In genomic region chrX:13070206-13070572, GRCm38 (mm10) we compare ENCODE assay signal across 8 mouse cellular contexts. TPM values are rescaled to one million over a fixed set of nuclear protein-coding genes. Genes with fewer than 3 reads are reported as not detected.
A peak's percentile ranks its signal among the peaks of the same experiment; 100 is the strongest.
DNase-seq lines count a peak whose midpoint lies in the region; ATAC-seq and TF ChIP-seq lines count a peak whose summit lies in the region.

No protein-coding gene starts in this region.

- H3K36me3 ChIP-seq in kidney, embryonic 15.5 days, result no peaks in the 10 kb centered on the region
- no peaks in the 10 kb centered on the region for H3K36me3 ChIP-seq in hindbrain, embryonic 11.5 days (ENCODE audit: control insufficient read depth, insufficient read depth, low read length)
- H3K36me3 ChIP-seq in midbrain, embryonic 13.5 days, result no peaks in the 10 kb centered on the region

- H3K27ac ChIP-seq in kidney, embryonic 15.5 days, result peak overlapping the region; percentile 96
- H3K27ac ChIP-seq in bone marrow macrophage, adult 2 months (ENCODE audit: insufficient read depth, low read depth, low read length), result no peak overlapping the region; the same call in 1 of the 2 replicates
- peak overlapping the region; percentile 95 for H3K27ac ChIP-seq in hindbrain, embryonic 11.5 days (ENCODE audit: low read depth, low read length)
- H3K27ac ChIP-seq in midbrain, embryonic 13.5 days, result peak overlapping the region; percentile 96

- 0 out of 2 replicates have a peak overlapping the region, but pooled peaks have one; percentile 50 for H3K9ac ChIP-seq in kidney, embryonic 15.5 days
- H3K9ac ChIP-seq in hindbrain, embryonic 11.5 days (ENCODE audit: low read depth, low read length), result peak overlapping the region; percentile 41; the same call in 1 of the 2 replicates
- H3K9ac ChIP-seq in midbrain, embryonic 13.5 days (replicated peaks), result peak overlapping the region; percentile 51; the same call in 1 of the 2 replicates

- no peak for TF ChIP-seq POLR2A in bone marrow macrophage, adult 2 months (IDR thresholded peaks at IDR 0.05; ENCODE audit: borderline replicate concordance, low read depth, low read length)

- no peaks in the 10 kb centered on the region for H3K9me3 ChIP-seq in kidney, embryonic 15.5 days (replicated peaks)
- H3K9me3 ChIP-seq in hindbrain, embryonic 11.5 days (ENCODE audit: control insufficient read depth, low read length), result no peaks in the 10 kb centered on the region
- no peaks in the 10 kb centered on the region for H3K9me3 ChIP-seq in midbrain, embryonic 13.5 days

- no peak for TF ChIP-seq CTCF in bone marrow macrophage, adult 2 months (IDR thresholded peaks at IDR 0.05; ENCODE audit: low read depth, low read length)

- 0 out of 2 replicates have a peak, but pooled peaks cover 2% of the 10 kb centered on the region for H3K4me1 ChIP-seq in kidney, embryonic 15.5 days
- H3K4me1 ChIP-seq in bone marrow macrophage, adult 2 months (ENCODE audit: control insufficient read depth, insufficient read depth, low read length), result 0 out of 2 replicates have a peak, but pooled peaks cover 2% of the 10 kb centered on the region
- no peaks in the 10 kb centered on the region for H3K4me1 ChIP-seq in hindbrain, embryonic 11.5 days (replicated peaks; ENCODE audit: control insufficient read depth, insufficient read depth, low read length)
- peaks cover 7% of the 10 kb centered on the region; the same call in 1 of the 2 replicates for H3K4me1 ChIP-seq in midbrain, embryonic 13.5 days (replicated peaks)

- DNase-seq in kidney, postnatal 25 days, result no peak
- no peak for DNase-seq in hindbrain, embryonic 11.5 days (ENCODE audit: low spot score)
- no peak for DNase-seq in T-cell, adult 2 months (ENCODE audit: low spot score)
- no peak for DNase-seq in gastrocnemius, postnatal 4 days (ENCODE audit: low spot score in 2 of 2)

- 28% methylated on average over 8 of the region's 8 CpGs for WGBS in kidney, embryonic 15.5 days
- WGBS in hindbrain, embryonic 11.5 days, result 29% methylated on average over 8 of the region's 8 CpGs
- 42% methylated on average over 8 of the region's 8 CpGs for WGBS in midbrain, embryonic 13.5 days

- H3K27me3 ChIP-seq in kidney, embryonic 15.5 days, result peaks cover 22% of the 10 kb centered on the region
- H3K27me3 ChIP-seq in hindbrain, embryonic 11.5 days (ENCODE audit: control insufficient read depth, insufficient read depth, low read length), result peaks cover 8% of the 10 kb centered on the region; the same call in 1 of the 2 replicates
- H3K27me3 ChIP-seq in midbrain, embryonic 13.5 days, result no peaks in the 10 kb centered on the region

- peak overlapping the region; percentile 72 for H3K4me3 ChIP-seq in kidney, embryonic 15.5 days (replicated peaks)
- peak overlapping the region; percentile 86 for H3K4me3 ChIP-seq in bone marrow macrophage, adult 2 months (ENCODE audit: insufficient read depth, low read length)
- peak overlapping the region; percentile 71 for H3K4me3 ChIP-seq in hindbrain, embryonic 11.5 days (ENCODE audit: low read depth, low read length)
- peak overlapping the region; percentile 75 for H3K4me3 ChIP-seq in midbrain, embryonic 13.5 days (replicated peaks)

- H3K4me2 ChIP-seq in kidney, embryonic 15.5 days, result peak overlapping the region; percentile 54
- H3K4me2 ChIP-seq in hindbrain, embryonic 11.5 days (replicated peaks; ENCODE audit: low read depth, low read length), result peak overlapping the region; percentile 25
- peak overlapping the region; percentile 45 for H3K4me2 ChIP-seq in midbrain, embryonic 13.5 days (replicated peaks)

- ATAC-seq in kidney, embryonic 15.5 days (replicated peaks; ENCODE audit: low FRiP score), result no peak
- no peak; the same call in 1 of the 2 replicates for ATAC-seq in hindbrain, embryonic 11.5 days (ENCODE audit: low FRiP score)
- ATAC-seq in midbrain, embryonic 13.5 days, result no peak
- ATAC-seq in inflammation-experienced regulatory T-cells, adult 6 months, result no peak

RNA-seq across cellular contexts. Expression of gene Usp9x, which starts 1.1 kb away (rescaled TPM):
- 25.7 and 29.7 TPM in 2 replicates for polyA plus RNA-seq in kidney, embryonic 15.5 days (2015; fragmentation: Nextera tagmentation; extraction: Ambion mirVana)
- polyA plus RNA-seq in bone marrow macrophage, adult 2 months (2012; ENCODE audit: insufficient read depth, insufficient read length, missing spikeins), result 67.5 and 79.5 TPM in 2 replicates
- polyA plus RNA-seq in hindbrain, embryonic 11.5 days (2014; fragmentation: Nextera tagmentation; extraction: Ambion mirVana), result 62.2 and 83.6 TPM in 2 replicates
- polyA plus RNA-seq in midbrain, embryonic 13.5 days (2015; fragmentation: Nextera tagmentation; extraction: Ambion mirVana), result 44.6 and 47.8 TPM in 2 replicates
- 10 to 100 TPM; 27.7 to 35.2 (median 34.4) TPM for polyA plus RNA-seq in inflammation-experienced regulatory T-cells, adult 6 months (2017; shearing (Covaris generic))
- 100 to 1,000 TPM; 157 to 162 TPM for total RNA-seq in gastrocnemius, postnatal 4 days (2021)
